Mouse (Mus musculus) CD4-positive naive resting alpha-beta T cell, adult 57 days (primary cell): Measurements from ENCODE around the gene Acadm. TPM values are rescaled to one million over a fixed set of nuclear protein-coding genes. Genes with fewer than 3 reads are reported as not detected.

Source experiments
- total RNA-seq: library from RNA; stranded (reverse); gene quantifications from one replicate; pipeline ENCODE4 v1.2.4, GENCODE M21; 2023

Gene Acadm
- 75.3 TPM for total RNA-seq

GRCm38 (mm10) chr3:153944335-153944990, at the start of gene Acadm:
Gene Acadm (minus strand): TSS chr3:153944632.

GRCm38 (mm10) chr3:153973171-153973948, 28.9 kb upstream of the Acadm start, which contains the start of gene Slc44a5:
Gene Slc44a5 (plus strand): TSS chr3:153973436.

DNA sequence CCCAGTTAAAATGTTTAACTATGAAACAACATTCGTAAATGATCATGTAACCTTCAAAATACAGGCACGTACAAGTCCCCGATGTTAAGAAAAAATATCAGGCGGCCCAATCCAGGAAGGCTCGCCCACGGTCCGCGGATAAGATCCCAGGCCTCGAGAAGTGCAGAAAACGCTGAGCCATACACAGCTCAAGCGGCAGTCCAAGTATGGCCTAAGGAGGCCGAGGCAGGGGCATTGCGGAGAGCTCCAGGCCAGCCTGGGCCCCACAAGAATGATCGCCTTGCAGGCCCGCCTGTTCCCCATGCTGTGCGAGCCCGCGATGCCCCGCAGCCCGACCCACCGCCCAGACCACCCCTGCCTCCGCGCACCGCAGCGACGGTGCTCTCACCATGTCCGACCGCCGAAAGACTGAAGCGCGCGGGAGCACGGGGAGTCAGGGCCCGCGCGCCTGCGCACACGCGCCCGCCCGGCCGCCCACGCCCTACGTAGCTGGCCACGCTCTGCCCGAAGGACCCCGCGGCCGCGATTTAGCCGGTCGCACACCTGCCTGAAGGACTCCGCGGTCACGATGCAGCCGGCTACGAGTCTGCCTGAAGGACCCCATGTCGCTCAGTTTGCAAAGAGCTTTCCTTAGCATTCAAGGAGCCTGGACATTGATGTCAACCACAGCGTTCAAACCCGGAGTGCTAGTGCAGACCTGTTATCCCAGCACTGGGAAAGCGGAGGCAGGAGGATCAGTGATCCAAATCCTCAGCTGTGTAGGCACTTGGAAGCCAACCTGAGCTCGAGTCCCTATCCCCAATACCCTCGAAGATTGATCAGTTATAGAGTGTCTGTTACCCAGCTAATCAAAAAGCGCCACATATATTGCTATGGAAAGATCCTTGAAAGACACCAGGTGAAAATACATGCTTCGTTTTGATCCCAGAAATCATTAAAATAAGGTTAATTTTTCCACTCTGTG, 31.6 kb downstream of the Acadm start, which contains the start of gene Rabggtb:
Rabggtb (minus strand) TSS at position 464 of the 964 bp plus-strand sequence.

DNA sequence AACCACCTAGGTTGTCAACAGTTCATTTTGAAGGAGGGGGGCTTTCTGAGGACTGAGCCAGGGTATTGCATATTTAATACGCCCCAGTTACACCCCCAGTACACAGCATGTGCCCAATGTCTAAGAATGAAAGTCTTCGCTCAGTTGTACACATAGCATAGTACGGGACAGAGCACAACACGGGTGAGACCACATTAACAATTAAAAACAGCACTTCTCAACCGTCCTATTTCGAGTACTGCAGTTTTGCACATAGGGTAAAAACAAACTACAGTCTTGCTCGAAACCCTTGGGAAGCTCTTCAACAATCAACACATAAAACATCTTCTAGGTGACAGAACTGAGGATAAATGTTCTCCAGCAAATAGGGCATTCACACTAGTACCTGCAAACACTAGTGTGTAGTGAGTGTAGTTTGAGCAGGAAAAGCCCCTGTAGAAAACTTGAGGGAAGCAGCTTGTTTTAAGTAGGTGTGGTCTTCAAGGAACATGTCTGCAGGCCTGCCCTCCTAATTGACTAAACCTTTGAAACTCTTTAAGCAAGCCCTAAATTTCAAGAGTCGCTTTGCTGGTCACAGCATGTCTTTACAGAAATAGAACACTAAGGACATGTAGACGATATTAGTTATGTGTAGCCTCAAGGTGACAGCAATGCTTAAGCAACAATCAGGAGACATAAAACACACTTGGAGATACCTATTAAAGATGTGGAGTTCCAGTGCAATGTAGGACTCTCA, 38.1 kb downstream of the Acadm start, which contains the start of gene Msh4:
Msh4 (minus strand) TSS at position 3 of the 736 bp plus-strand sequence.

Other genes starting within 250 kb of the Acadm start
- 4.6 TPM for gene St6galnac3, start 219.5 kb downstream of the Acadm start, total RNA-seq
- not detected for gene Asb17, start 100.4 kb downstream of the Acadm start, total RNA-seq
- 0.71 TPM for gene Msh4, start 38.5 kb downstream of the Acadm start, total RNA-seq
- 96.8 TPM for gene Rabggtb, start 31.6 kb downstream of the Acadm start, total RNA-seq
- gene Slc44a5, start 28.8 kb upstream of the Acadm start, total RNA-seq: not detected